Comparison of ENCODE assay signal across 9 mouse cellular contexts in genomic region chr5:86191356-86191755, GRCm38 (mm10). TPM values are rescaled to one million over a fixed set of nuclear protein-coding genes. Genes with fewer than 3 reads are reported as not detected.
DNase-seq lines count a peak whose midpoint lies in the region; ATAC-seq lines count a peak whose summit lies in the region.
"Had no signal": no experiment of that assay in that cellular context is flagged by ENCODE, and none has a peak within 500 bp of the region (broad histone marks: within the 10 kb centered on the region; RNA-seq: fewer than 3 reads in every experiment).

No protein-coding gene starts in this region.

- H3K4me3 ChIP-seq in neural tube, embryonic 12.5 days: no peak overlapping the region

- H3K9me3 ChIP-seq in neural tube, embryonic 12.5 days: no peaks in the 10 kb centered on the region

- H3K36me3 ChIP-seq in neural tube, embryonic 12.5 days: no peaks in the 10 kb centered on the region

- H3K27ac ChIP-seq in neural tube, embryonic 12.5 days: no peak overlapping the region

- H3K27me3 ChIP-seq in neural tube, embryonic 12.5 days (replicated peaks): no peaks in the 10 kb centered on the region

- no peak for DNase-seq in frontal cortex, postnatal 25 days (ENCODE audit: low spot score in 2 of 2)
- DNase-seq in thymus, postnatal 0 days (ENCODE audit: low spot score): peak; percentile 46
- DNase-seq in thymus, postnatal 36 days: no peak
- DNase-seq in spleen, postnatal 36 days (ENCODE audit: low spot score in 2 of 2): no peak
- DNase-seq in gastrocnemius, postnatal 10 days: no peak

- no peaks in the 10 kb centered on the region for H3K4me1 ChIP-seq in neural tube, embryonic 12.5 days

- H3K9ac ChIP-seq in neural tube, embryonic 12.5 days: no peak overlapping the region

- 22% methylated on average over 4 of the region's 4 CpGs for WGBS in neural tube, embryonic 12.5 days

- peak; percentile 88 for ATAC-seq in frontal cortex, adult (ENCODE audit: low TSS enrichment)
- peak; percentile 41; the same call in 1 of the 2 replicates for ATAC-seq in granulocyte monocyte progenitor cell, adult 5-6 weeks (replicated peaks; ENCODE audit: poor library complexity, severe bottlenecking)
- ATAC-seq in neural tube, embryonic 12.5 days (ENCODE audit: low FRiP score, low read depth): 0 out of 2 replicates have a peak, but pooled peaks have one; percentile 61

- no peak overlapping the region for H3K4me2 ChIP-seq in neural tube, embryonic 12.5 days (replicated peaks)

RNA-seq across cellular contexts. Expression of gene Gnrhr, which starts 6.3 kb away (rescaled TPM):
- polyA plus RNA-seq in thymus, postnatal 0 days (2015; fragmentation: Nextera tagmentation; extraction: Ambion mirVana): not detected in 2 replicates
- total RNA-seq in granulocyte monocyte progenitor cell, adult 5-6 weeks (2014; fragmentation: Nextera tagmentation): not detected in 2 replicates
- total RNA-seq in granulocyte monocyte progenitor cell, adult 5-6 weeks (2017): not detected in 2 replicates
- not detected in 2 replicates for polyA plus RNA-seq in neural tube, embryonic 12.5 days (2016; fragmentation: Nextera tagmentation; extraction: Ambion mirVana)
- not detected for total RNA-seq in gastrocnemius, postnatal 10 days (2021)
- total RNA-seq: layer of hippocampus, adult 18-20 months had no signal

RNA-seq across cellular contexts. Expression of gene Uba6, which starts 18.8 kb away (rescaled TPM):
- 8.7 and 9.9 TPM in 2 replicates for polyA plus RNA-seq in thymus, postnatal 0 days (2015; fragmentation: Nextera tagmentation; extraction: Ambion mirVana)
- 14.7 and 24.4 TPM in 2 replicates for total RNA-seq in granulocyte monocyte progenitor cell, adult 5-6 weeks (2014; fragmentation: Nextera tagmentation)
- 16.1 and 21.5 TPM in 2 replicates for total RNA-seq in granulocyte monocyte progenitor cell, adult 5-6 weeks (2017)
- 14.6 and 18.3 TPM in 2 replicates for polyA plus RNA-seq in neural tube, embryonic 12.5 days (2016; fragmentation: Nextera tagmentation; extraction: Ambion mirVana)
- 1 to 10 TPM; 4.8 to 6.4 TPM for total RNA-seq in gastrocnemius, postnatal 10 days (2021)
